Mouse (Mus musculus): ENCODE data around the gene Zswim3. TPM values are rescaled to one million over a fixed set of nuclear protein-coding genes. Genes with fewer than 3 reads are reported as not detected.
"Not testable (repeated sequence)": the region's sequence is repeated elsewhere in the genome, so short reads cannot be mapped to it uniquely, and the experiment has no call there.

The Zswim3 gene
- polyA plus RNA-seq, 1 experiment = 5.9 TPM

GRCm38 (mm10) chr2:164845782-164846181 lies 40.9 kb downstream of the Zswim3 start:
- peaks cover 14% of the 10 kb centered on the region for H3K4me1 ChIP-seq (replicated peaks; ENCODE audit: control insufficient read depth, insufficient read depth, low read length)
- DNase-seq = peak; percentile 32
- TF ChIP-seq CTCF (IDR thresholded peaks at IDR 0.05; ENCODE audit: borderline replicate concordance, control insufficient read depth, extremely low read depth, insufficient read depth, low read length, poor library complexity) = no peak
- no peak for TF ChIP-seq POLR2A (IDR thresholded peaks at IDR 0.05; ENCODE audit: control insufficient read depth, extremely low read depth, insufficient read depth, low read length, poor library complexity)
- H3K27ac ChIP-seq (ENCODE audit: control insufficient read depth, insufficient read depth, low read length) = no peak overlapping the region
- 58% methylated on average over 3 of the region's 3 CpGs for WGBS
- no peaks in the 10 kb centered on the region for H3K27me3 ChIP-seq (ENCODE audit: control insufficient read depth, insufficient read depth, low read length)
- H3K36me3 ChIP-seq (ENCODE audit: control insufficient read depth, insufficient read depth, low read length) = no peaks in the 10 kb centered on the region
- no peak overlapping the region for H3K4me3 ChIP-seq (ENCODE audit: control insufficient read depth, insufficient read depth, low read length)

- no peak for TF ChIP-seq CTCF (IDR thresholded peaks at IDR 0.05; ENCODE audit: borderline replicate concordance, control insufficient read depth, extremely low read depth, insufficient read depth, low read length, poor library complexity)
- TF ChIP-seq POLR2A (IDR thresholded peaks at IDR 0.05; ENCODE audit: control insufficient read depth, extremely low read depth, insufficient read depth, low read length, poor library complexity) = no peak
- WGBS = 6% methylated on average over 8 of the region's 8 CpGs
- no peak overlapping the region for H3K4me3 ChIP-seq (ENCODE audit: control insufficient read depth, insufficient read depth, low read length)
- DNase-seq = peak; percentile 49
- H3K36me3 ChIP-seq (ENCODE audit: control insufficient read depth, insufficient read depth, low read length) = no peaks in the 10 kb centered on the region
- peak overlapping the region; percentile 26; the same call in 1 of the 2 replicates for H3K27ac ChIP-seq (ENCODE audit: control insufficient read depth, insufficient read depth, low read length)
- H3K4me1 ChIP-seq (replicated peaks; ENCODE audit: control insufficient read depth, insufficient read depth, low read length) = peaks cover 14% of the 10 kb centered on the region
- H3K27me3 ChIP-seq (ENCODE audit: control insufficient read depth, insufficient read depth, low read length) = no peaks in the 10 kb centered on the region
Measured at GRCm38 (mm10) chr2:164850061-164850460, 45.2 kb downstream of the Zswim3 start.

- H3K36me3 ChIP-seq (ENCODE audit: control insufficient read depth, insufficient read depth, low read length); H3K4me3 ChIP-seq (ENCODE audit: control insufficient read depth, insufficient read depth, low read length); DNase-seq; H3K27ac ChIP-seq (ENCODE audit: control insufficient read depth, insufficient read depth, low read length): not testable (repeated sequence)
- 90% methylated on average over 5 of the region's 5 CpGs for WGBS
- Histone ChIP-seq H3K27me3 (ENCODE audit: control insufficient read depth, insufficient read depth, low read length) (peaks cover 18% of the 10 kb centered on the region), H3K4me1 (replicated peaks; ENCODE audit: control insufficient read depth, insufficient read depth, low read length) (peaks cover 18% of the 10 kb centered on the region)
Measured at GRCm38 (mm10) chr2:164855572-164855971, 50.7 kb downstream of the Zswim3 start.

- peaks cover 17% of the 10 kb centered on the region for H3K4me1 ChIP-seq (replicated peaks; ENCODE audit: control insufficient read depth, insufficient read depth, low read length)
- 3% methylated on average over 42 of the region's 42 CpGs for WGBS
- H3K36me3 ChIP-seq (ENCODE audit: control insufficient read depth, insufficient read depth, low read length) = no peaks in the 10 kb centered on the region
- no peak overlapping the region for H3K27ac ChIP-seq (ENCODE audit: control insufficient read depth, insufficient read depth, low read length)
- peaks cover 18% of the 10 kb centered on the region for H3K27me3 ChIP-seq (ENCODE audit: control insufficient read depth, insufficient read depth, low read length)
- H3K4me3 ChIP-seq (ENCODE audit: control insufficient read depth, insufficient read depth, low read length) = peak overlapping the region; percentile 35
- DNase-seq = no peak
- TF ChIP-seq CTCF (IDR thresholded peaks at IDR 0.05; ENCODE audit: borderline replicate concordance, control insufficient read depth, extremely low read depth, insufficient read depth, low read length, poor library complexity) = no peak
- no peak for TF ChIP-seq POLR2A (IDR thresholded peaks at IDR 0.05; ENCODE audit: control insufficient read depth, extremely low read depth, insufficient read depth, low read length, poor library complexity)
Measured at GRCm38 (mm10) chr2:164856309-164857100, 51.6 kb downstream of the Zswim3 start.

GRCm38 (mm10) chr2:164857101-164857821 lies 52.4 kb downstream of the Zswim3 start, which contains the start of gene Pltp:
Gene Pltp (minus strand): TSS chr2:164857711.
- H3K4me1 ChIP-seq (replicated peaks; ENCODE audit: control insufficient read depth, insufficient read depth, low read length) = peaks cover 17% of the 10 kb centered on the region
- peak within 1 kb of the TSS; percentile 35 for H3K4me3 ChIP-seq (ENCODE audit: control insufficient read depth, insufficient read depth, low read length)
- TF ChIP-seq CTCF (IDR thresholded peaks at IDR 0.05; ENCODE audit: borderline replicate concordance, control insufficient read depth, extremely low read depth, insufficient read depth, low read length, poor library complexity) (no peak), POLR2A (IDR thresholded peaks at IDR 0.05; ENCODE audit: control insufficient read depth, extremely low read depth, insufficient read depth, low read length, poor library complexity) (no peak)
- no peak for DNase-seq
- peaks cover 18% of the 10 kb centered on the region for H3K27me3 ChIP-seq (ENCODE audit: control insufficient read depth, insufficient read depth, low read length)
- H3K36me3 ChIP-seq (ENCODE audit: control insufficient read depth, insufficient read depth, low read length) = no peaks in the 10 kb centered on the region
- no peak within 1 kb of the TSS for H3K27ac ChIP-seq (ENCODE audit: control insufficient read depth, insufficient read depth, low read length)
- under 1% methylated on average over 47 of the region's 47 CpGs for WGBS

GRCm38 (mm10) chr2:164857842-164858553 lies 53.1 kb downstream of the Zswim3 start:
- H3K27me3 ChIP-seq (ENCODE audit: control insufficient read depth, insufficient read depth, low read length) = peaks cover 18% of the 10 kb centered on the region
- TF ChIP-seq POLR2A (IDR thresholded peaks at IDR 0.05; ENCODE audit: control insufficient read depth, extremely low read depth, insufficient read depth, low read length, poor library complexity) (no peak), CTCF (IDR thresholded peaks at IDR 0.05; ENCODE audit: borderline replicate concordance, control insufficient read depth, extremely low read depth, insufficient read depth, low read length, poor library complexity) (no peak)
- no peak for DNase-seq
- 9% methylated on average over 19 of the region's 19 CpGs for WGBS
- H3K27ac ChIP-seq (ENCODE audit: control insufficient read depth, insufficient read depth, low read length) = no peak overlapping the region
- no peak overlapping the region; the same call in 1 of the 2 replicates for H3K4me3 ChIP-seq (ENCODE audit: control insufficient read depth, insufficient read depth, low read length)
- peaks cover 17% of the 10 kb centered on the region for H3K4me1 ChIP-seq (replicated peaks; ENCODE audit: control insufficient read depth, insufficient read depth, low read length)
- no peaks in the 10 kb centered on the region for H3K36me3 ChIP-seq (ENCODE audit: control insufficient read depth, insufficient read depth, low read length)
